Mouse (Mus musculus) frontal cortex, postnatal 36 days (tissue): ENCODE results near the gene Rnf186.
"Not testable (repeated sequence)": the region's sequence is repeated elsewhere in the genome, so short reads cannot be mapped to it uniquely, and the experiment has no call there.

Experiments
- DNase-seq, 2 experiments: peaks; one replicate each; pipeline ENCODE4 v3.0.0; 2022; ENCODE audit warnings: low spot score in 2 of 2

The Rnf186 gene

GRCm38 (mm10) chr4:138972139-138972826 lies 5.4 kb downstream of the Rnf186 start:
- DNase-seq = peak in 1 of 2 experiments; percentile 23

- DNase-seq = peak in 1 of 2 experiments; percentile 37
Observed at GRCm38 (mm10) chr4:138972827-138973718, 6.2 kb downstream of the Rnf186 start, which contains the start of gene Tmco4. TSS of gene Tmco4 (plus strand) at chr4:138972888.

DNA sequence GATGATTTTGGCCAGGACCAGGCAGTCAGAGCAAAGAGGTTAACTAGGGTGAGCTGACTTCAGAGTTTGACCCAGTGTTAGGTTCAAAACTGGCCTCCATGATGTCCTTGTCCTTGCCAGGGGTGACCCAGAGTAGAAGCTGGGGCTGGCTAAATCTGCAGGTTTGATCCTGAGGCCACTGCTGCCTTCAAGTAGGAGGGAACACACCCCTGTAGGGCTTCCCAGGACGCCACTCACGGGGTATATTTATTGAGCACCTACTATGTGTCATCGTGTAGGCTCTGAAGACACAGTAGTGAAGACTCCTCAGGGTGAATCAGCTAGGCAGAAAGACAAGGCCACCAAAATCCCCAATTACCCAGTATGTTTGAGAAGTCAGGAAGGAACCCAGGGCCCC lies 6.8 kb downstream of the Rnf186 start:
- DNase-seq = no peak

DNA sequence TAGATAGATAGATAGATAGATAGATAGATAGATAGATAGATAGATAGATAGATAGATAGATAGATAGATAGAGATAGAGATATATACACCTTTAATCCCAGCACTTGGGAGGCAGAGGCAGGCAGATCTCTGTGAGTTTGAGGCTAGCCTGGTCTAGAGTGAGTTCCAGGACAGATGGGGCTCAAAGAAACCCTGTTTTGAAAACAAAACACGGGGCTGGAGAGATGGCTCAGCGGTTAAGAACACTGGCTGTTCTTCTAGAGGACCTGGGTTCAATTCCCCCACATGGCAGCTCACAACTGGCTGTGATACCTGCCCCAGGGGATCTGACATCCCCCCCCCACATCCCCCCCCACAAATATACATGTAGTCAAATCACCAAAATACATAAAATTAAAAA lies 7.6 kb downstream of the Rnf186 start:
- DNase-seq = not testable (repeated sequence)

GRCm38 (mm10) chr4:138975194-138975593 lies 8.3 kb downstream of the Rnf186 start:
- no peak for DNase-seq

DNA sequence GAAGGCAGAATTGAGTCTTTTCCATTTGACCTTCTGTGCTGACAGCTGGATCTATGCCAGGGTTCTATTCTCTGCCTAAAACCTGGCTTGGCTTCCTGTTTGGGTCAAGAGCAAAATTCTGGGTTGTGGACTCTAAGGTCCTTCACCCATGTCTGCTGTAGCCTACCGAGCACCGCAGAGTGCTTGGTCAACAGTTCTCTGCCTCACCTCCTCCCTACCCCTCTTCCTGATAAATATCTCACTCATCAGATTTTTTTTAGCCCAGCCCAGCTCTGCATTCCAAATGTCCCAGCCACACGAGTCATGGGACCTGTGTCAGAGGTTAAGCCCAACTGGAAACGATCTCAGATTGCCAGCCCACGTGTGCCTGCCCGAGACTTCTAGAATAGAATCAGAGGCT lies 9.1 kb downstream of the Rnf186 start:
- DNase-seq = no peak

DNA sequence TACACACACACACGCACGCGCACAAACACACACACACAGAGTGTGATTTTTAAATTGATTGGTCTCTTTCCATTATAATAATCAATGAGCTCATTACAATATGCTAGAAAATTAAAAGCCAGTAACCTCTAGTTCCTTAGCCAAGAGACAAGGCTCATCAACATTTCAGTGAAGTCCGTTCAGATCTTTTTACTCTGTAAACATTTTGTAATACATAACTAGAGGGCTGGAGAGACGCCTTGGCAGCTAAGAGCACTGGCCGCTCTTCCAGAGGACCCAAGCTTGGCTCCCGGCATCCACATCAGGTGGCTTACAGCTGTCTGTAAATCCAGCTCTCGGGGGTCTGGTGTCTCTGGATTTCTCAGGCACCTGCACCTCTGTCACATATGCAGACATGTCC lies 13.1 kb downstream of the Rnf186 start:
- no peak for DNase-seq

DNA sequence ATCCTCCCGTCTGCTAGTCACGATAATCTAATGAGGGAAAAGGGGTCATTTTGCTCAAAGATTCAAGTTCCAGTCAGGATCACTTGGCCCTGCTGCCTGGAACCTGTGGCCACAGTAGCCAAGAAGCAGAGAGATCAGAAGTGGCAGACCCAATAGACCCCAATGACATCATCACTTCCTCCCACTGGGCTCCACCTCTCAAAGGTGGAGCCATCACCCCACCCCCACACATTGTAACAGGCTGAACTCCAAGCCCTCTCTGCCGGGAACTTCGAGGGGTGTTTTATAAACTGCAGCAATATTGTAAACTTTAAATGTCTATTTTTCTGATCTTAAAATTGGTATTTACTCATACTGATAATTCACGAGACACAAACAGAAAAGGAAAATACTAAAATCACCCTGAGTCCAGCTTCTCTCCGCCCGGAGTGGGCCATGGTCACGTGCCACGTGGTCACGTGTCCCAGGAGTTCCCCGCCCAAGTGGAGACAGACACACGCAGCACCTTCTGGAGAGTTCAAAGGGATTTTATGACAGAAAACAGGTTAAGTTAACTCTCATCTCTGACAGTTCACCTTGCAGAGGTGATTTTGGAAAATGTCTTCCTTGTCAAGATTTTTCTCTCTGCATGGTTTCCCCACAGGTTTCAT lies 14.0 kb downstream of the Rnf186 start:
- no peak for DNase-seq

DNA sequence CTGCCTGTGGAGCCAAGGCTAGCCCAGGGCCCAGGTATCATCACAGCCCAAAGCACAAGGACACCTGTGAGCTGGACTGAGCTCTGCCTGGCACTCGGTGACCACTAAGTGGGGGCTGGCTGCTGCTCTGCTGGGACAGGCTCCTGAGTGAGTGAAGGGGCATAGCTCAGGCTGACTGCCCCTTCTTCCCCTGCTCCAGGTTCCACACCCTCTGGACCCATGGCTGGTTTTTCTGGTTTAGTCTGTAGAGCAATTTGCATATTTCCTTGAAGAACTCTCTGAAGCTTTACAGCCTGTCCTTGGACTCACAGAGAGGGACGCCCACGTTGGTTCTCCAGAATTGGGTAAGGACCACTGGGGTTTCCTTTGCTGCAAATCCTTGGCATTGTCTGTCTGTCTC lies 16.5 kb downstream of the Rnf186 start:
- DNase-seq = no peak

DNA sequence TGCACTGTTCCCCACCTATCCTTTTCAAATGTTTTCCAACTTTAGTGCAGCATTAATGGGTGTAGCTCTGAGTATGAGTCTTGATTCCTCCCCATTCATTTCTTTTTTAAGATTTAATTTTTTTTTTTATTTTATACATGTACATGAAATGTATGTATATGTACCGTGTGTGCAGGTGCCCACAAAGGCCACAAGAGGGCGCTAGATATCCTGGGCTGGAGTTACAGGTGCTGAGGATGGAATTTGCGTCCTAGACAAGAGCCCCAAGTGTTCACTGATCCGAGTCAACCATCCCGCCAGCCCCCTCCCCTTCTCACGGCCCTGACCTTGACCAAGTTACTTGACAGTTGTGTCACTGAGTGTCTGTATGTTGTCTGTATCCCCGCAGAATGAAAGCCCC lies 17.8 kb downstream of the Rnf186 start:
- no peak for DNase-seq

- no peak for DNase-seq
Observed at GRCm38 (mm10) chr4:138986280-138986679, 19.4 kb downstream of the Rnf186 start.

DNA sequence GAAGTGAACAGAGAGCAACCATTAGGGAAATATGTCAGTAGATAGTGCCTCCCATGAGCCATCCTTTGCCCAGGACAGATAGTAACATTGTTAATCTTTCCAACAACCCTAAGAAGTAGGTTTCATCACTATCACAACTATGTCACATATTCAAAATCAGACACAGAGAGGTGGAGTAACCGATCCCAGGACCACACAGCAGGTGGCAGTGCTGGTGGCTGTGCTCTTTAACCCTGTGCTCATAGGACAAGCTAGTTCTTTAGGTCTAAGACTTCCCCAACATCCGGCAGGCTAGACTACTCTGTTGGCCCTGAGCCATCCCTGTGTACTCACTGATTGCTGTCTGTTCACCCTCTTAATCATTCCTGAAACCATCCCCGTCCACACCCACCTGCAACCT lies 27.5 kb downstream of the Rnf186 start:
- no peak for DNase-seq

DNA sequence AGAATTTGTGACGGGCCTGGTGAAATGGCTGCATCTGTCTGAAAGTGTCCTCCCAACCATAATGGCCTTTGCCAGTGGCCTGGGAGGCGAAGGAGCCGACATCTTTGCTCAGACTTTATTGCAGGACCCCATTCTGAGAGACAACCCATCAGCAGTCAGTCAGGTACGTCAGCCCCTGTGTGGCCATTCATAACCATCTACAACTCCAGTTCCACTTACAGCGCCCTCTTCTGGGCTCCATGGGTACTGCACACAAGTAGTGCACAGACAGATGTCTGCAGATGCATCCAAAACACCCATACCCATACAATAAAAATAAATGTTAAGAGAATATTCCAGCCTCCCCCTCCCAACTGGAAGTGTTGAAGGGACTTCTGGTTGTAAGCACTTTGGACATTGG lies 29.5 kb downstream of the Rnf186 start:
- no peak for DNase-seq

GRCm38 (mm10) chr4:138997121-138997520 lies 30.2 kb downstream of the Rnf186 start:
- no peak for DNase-seq

- DNase-seq = peak; percentile 44 to 46
Observed at GRCm38 (mm10) chr4:138998611-138999010, 31.7 kb downstream of the Rnf186 start.

GRCm38 (mm10) chr4:139001026-139001425 lies 34.1 kb downstream of the Rnf186 start:
- DNase-seq = no peak

GRCm38 (mm10) chr4:139001433-139001832 lies 34.5 kb downstream of the Rnf186 start:
- peak; percentile 13 to 23 for DNase-seq

DNA sequence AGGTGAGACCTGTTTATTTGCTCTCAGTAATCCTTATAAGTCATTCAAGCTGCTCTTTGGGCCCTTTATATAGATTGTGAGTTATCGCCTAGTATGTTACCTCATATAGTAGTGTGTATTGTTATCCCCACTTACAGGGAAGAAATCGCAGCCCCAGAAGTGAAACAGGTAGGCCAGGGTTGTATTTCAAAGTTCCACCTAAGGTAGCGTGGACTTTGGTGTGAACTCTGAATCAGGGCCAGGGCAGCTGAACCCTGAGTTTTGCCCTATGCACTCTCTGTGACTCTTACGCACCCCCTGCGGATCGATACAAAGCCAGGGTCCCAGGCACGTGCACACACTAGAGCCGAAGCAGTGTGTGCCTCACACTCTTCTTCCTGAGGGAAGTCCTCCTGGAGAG lies 37.2 kb downstream of the Rnf186 start:
- no peak for DNase-seq

GRCm38 (mm10) chr4:139005214-139005613 lies 38.3 kb downstream of the Rnf186 start:
- DNase-seq = no peak

DNA sequence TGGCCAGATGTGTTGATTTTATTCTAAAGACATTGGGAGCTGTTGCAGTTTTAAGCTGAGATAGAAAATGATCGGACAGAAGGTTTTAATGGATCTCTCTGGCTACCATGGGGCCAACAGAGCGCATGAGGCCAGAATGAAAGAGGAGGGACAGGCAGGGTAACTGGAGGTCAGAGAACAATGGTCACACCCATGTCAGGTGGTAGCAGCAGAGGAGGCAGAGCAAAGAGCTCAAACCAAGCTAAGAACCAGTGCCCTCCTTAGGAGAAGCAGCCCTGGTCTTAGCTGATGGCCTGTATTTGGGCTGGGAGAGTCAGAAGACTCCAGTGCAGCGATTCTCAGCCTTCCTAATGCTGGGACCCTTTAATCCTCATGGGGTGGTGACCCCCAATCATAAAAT lies 40.4 kb downstream of the Rnf186 start:
- DNase-seq = no peak

DNA sequence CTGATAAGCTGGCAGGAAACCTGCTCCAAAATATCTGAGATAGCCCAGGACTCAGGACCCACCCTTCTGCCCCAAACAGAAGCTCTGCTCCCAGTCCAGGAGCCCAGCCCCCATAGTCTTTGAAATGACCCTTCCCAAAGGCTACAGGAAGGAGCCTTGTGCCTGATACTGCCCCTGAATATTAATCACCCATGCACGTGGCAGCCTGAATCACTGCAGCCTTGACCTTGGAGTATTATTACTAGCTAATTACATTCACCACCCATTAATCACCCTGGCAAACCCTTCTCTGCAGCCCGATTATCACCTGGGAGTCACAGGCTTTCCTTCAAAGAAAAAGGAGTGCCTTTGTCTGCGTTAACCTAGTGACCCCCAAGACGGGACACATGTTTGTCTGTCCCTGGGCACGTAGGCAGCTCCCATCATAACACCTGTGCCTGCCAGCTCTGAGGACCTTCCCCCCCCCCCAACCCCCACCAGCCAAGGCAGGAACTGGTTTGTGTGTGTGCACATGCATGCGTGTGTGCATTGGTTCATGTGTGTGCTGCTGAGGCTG lies 41.1 kb downstream of the Rnf186 start:
- DNase-seq = no peak

- DNase-seq = no peak
Observed at GRCm38 (mm10) chr4:139011201-139011702, 44.3 kb downstream of the Rnf186 start.
